In the genomic region with DNA sequence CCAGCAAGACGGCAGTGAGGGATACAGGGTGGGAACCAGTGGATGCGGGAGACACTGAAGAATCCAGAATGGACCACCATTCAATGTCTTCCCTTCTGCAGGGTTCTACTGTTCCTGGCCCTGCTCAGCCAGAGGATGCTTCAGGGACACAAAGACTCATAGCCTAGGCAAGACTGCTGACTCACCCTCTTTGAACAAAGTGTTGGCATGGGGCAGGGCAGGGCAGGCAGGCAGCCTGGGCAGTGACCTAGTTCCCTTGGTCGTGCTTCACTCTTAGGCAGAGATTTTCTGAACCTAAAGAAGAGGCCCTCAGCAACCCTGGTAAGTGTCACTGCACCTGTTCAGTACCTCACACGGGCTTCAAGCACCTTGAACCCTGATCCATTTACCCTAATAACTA, we compare ENCODE assay signal across 10 mouse cellular contexts. TPM values are rescaled to one million over a fixed set of nuclear protein-coding genes. Genes with fewer than 3 reads are reported as not detected.
A peak's percentile ranks its signal among the peaks of the same experiment; 100 is the strongest.
DNase-seq lines count a peak whose midpoint lies in the region; ATAC-seq and TF ChIP-seq lines count a peak whose summit lies in the region.
"Had no signal": no experiment of that assay in that cellular context is flagged by ENCODE, and none has a peak within 500 bp of the region (broad histone marks: within the 10 kb centered on the region; RNA-seq: fewer than 3 reads in every experiment).

No protein-coding gene starts in this region.

- no peak for TF ChIP-seq CTCF in stomach, postnatal 0 days (IDR thresholded peaks at IDR 0.05; ENCODE audit: low read depth)

- no peaks in the 10 kb centered on the region for H3K36me3 ChIP-seq in stomach, postnatal 0 days (ENCODE audit: control insufficient read depth, insufficient read depth, low read length)
- H3K36me3 ChIP-seq in embryonic facial prominence, embryonic 10.5 days (replicated peaks): peaks cover 26% of the 10 kb centered on the region

- no peak for DNase-seq in cerebellum, postnatal 10 days
- peak; percentile 33 for DNase-seq in ovary, adult 18-20 months (ENCODE audit: low spot score)
- no peak for DNase-seq in ovary, postnatal 36 days (ENCODE audit: low spot score)
- DNase-seq in heart, postnatal 36 days: peak; percentile 20 to 33
- peak; percentile 45 for DNase-seq in stomach, postnatal 0 days (ENCODE audit: low spot score)
- DNase-seq in embryonic facial prominence, embryonic 10.5 days (ENCODE audit: low spot score): no peak

- no peak for TF ChIP-seq EP300 in stomach, postnatal 0 days (optimal IDR thresholded peaks at IDR 0.05)

- H3K4me1 ChIP-seq in stomach, postnatal 0 days (replicated peaks; ENCODE audit: control insufficient read depth, insufficient read depth): no peaks in the 10 kb centered on the region
- H3K4me1 ChIP-seq in embryonic facial prominence, embryonic 10.5 days: 0 out of 2 replicates have a peak, but pooled peaks cover 4% of the 10 kb centered on the region

- no peaks in the 10 kb centered on the region for H3K27me3 ChIP-seq in stomach, postnatal 0 days (ENCODE audit: control insufficient read depth, insufficient read depth, low read length)
- H3K27me3 ChIP-seq in embryonic facial prominence, embryonic 10.5 days (replicated peaks; ENCODE audit: low read depth, poor library complexity, severe bottlenecking): no peaks in the 10 kb centered on the region

- no peak overlapping the region for H3K4me3 ChIP-seq in stomach, postnatal 0 days (ENCODE audit: low read depth, low read length)
- H3K4me3 ChIP-seq in embryonic facial prominence, embryonic 10.5 days: no peak overlapping the region

- H3K9ac ChIP-seq in stomach, postnatal 0 days (ENCODE audit: low read length): no peak overlapping the region

- intact Hi-C loops in heart, postnatal 36 days (cut with DNase I): no loop called here

- 73% methylated on average over 4 of the region's 4 CpGs for WGBS in stomach, postnatal 0 days
- WGBS in embryonic facial prominence, embryonic 10.5 days: 89% methylated on average over 4 of the region's 4 CpGs

- no peaks in the 10 kb centered on the region for H3K9me3 ChIP-seq in stomach, postnatal 0 days (ENCODE audit: control insufficient read depth, low read length)
- H3K9me3 ChIP-seq in embryonic facial prominence, embryonic 10.5 days: no peaks in the 10 kb centered on the region

- H3K4me2 ChIP-seq in stomach, postnatal 0 days (replicated peaks; ENCODE audit: low read depth): no peak overlapping the region

- H3K27ac ChIP-seq in stomach, postnatal 0 days (replicated peaks): no peak overlapping the region
- no peak overlapping the region for H3K27ac ChIP-seq in embryonic facial prominence, embryonic 10.5 days (replicated peaks)

- ATAC-seq in cerebellum, adult (ENCODE audit: insufficient number of reproducible peaks, low FRiP score, low TSS enrichment): peak; percentile 84; the same call in 1 of the 2 replicates
- peak; percentile 63 for ATAC-seq in stomach, postnatal 0 days (ENCODE audit: low FRiP score, low TSS enrichment)
- no peak for ATAC-seq in granulocyte monocyte progenitor cell, adult 5-6 weeks (replicated peaks; ENCODE audit: poor library complexity, severe bottlenecking)

RNA-seq across cellular contexts. Expression of a gene that starts 7.7 kb away (rescaled TPM):
- total RNA-seq in heart, postnatal 36 days (2021): 10 to 100 TPM; 18.4 to 21.2 TPM
- 20.2 TPM in 2 replicates for polyA plus RNA-seq in stomach, postnatal 0 days (2015; fragmentation: Nextera tagmentation; extraction: Ambion mirVana)
- 9.4 and 15.9 TPM in 2 replicates for total RNA-seq in granulocyte monocyte progenitor cell, adult 5-6 weeks (2014; fragmentation: Nextera tagmentation)
- 7.2 and 11.8 TPM in 2 replicates for total RNA-seq in granulocyte monocyte progenitor cell, adult 5-6 weeks (2017)
- polyA plus RNA-seq in embryonic facial prominence, embryonic 10.5 days (2016; fragmentation: Nextera tagmentation; extraction: Ambion mirVana): 30.9 and 34.0 TPM in 2 replicates

RNA-seq across cellular contexts. Expression of a gene that starts 31.2 kb away (rescaled TPM):
- under 1 TPM; 0.41 to 0.64 TPM for total RNA-seq in heart, postnatal 36 days (2021)
- polyA plus RNA-seq in stomach, postnatal 0 days (2015; fragmentation: Nextera tagmentation; extraction: Ambion mirVana): 0.35 and 0.38 TPM in 2 replicates
- total RNA-seq in granulocyte monocyte progenitor cell, adult 5-6 weeks (2014; fragmentation: Nextera tagmentation): 2.1 TPM in 1 of 2 replicates, not detected in the other
- total RNA-seq in granulocyte monocyte progenitor cell, adult 5-6 weeks (2017): 1.1 and 1.3 TPM in 2 replicates
- 7.8 and 12.6 TPM in 2 replicates for polyA plus RNA-seq in embryonic facial prominence, embryonic 10.5 days (2016; fragmentation: Nextera tagmentation; extraction: Ambion mirVana)

RNA-seq across cellular contexts. Expression of a gene that starts 32.9 kb away (rescaled TPM):
- total RNA-seq in heart, postnatal 36 days (2021): 10 to 100 TPM; 45.6 to 48.2 TPM
- polyA plus RNA-seq in stomach, postnatal 0 days (2015; fragmentation: Nextera tagmentation; extraction: Ambion mirVana): 25.4 and 29.9 TPM in 2 replicates
- total RNA-seq in granulocyte monocyte progenitor cell, adult 5-6 weeks (2014; fragmentation: Nextera tagmentation): 63.5 and 87.9 TPM in 2 replicates
- total RNA-seq in granulocyte monocyte progenitor cell, adult 5-6 weeks (2017): 32.4 and 37.1 TPM in 2 replicates
- polyA plus RNA-seq in embryonic facial prominence, embryonic 10.5 days (2016; fragmentation: Nextera tagmentation; extraction: Ambion mirVana): 62.9 and 69.3 TPM in 2 replicates

RNA-seq across cellular contexts. Expression of a gene that starts 32.9 kb away (rescaled TPM):
- under 1 TPM in 1 of 2 experiments, not detected in 1; 0.19 TPM for total RNA-seq in heart, postnatal 36 days (2021)
- not detected in 2 replicates for polyA plus RNA-seq in stomach, postnatal 0 days (2015; fragmentation: Nextera tagmentation; extraction: Ambion mirVana)
- not detected in 2 replicates for total RNA-seq in granulocyte monocyte progenitor cell, adult 5-6 weeks (2014; fragmentation: Nextera tagmentation)
- not detected in 2 replicates for total RNA-seq in granulocyte monocyte progenitor cell, adult 5-6 weeks (2017)
- 0.88 TPM in 1 of 2 replicates, not detected in the other for polyA plus RNA-seq in embryonic facial prominence, embryonic 10.5 days (2016; fragmentation: Nextera tagmentation; extraction: Ambion mirVana)
- total RNA-seq: megakaryocyte-erythroid progenitor cell, adult 5-6 weeks had no signal
- polyA plus RNA-seq: heart, embryonic 14.5 days had no signal

RNA-seq across cellular contexts. Expression of a gene that starts 36.9 kb away (rescaled TPM):
- total RNA-seq in heart, postnatal 36 days (2021): 10 to 100 TPM; 16.1 to 18.1 TPM
- 52.9 and 54.1 TPM in 2 replicates for polyA plus RNA-seq in stomach, postnatal 0 days (2015; fragmentation: Nextera tagmentation; extraction: Ambion mirVana)
- 23.4 and 27.7 TPM in 2 replicates for total RNA-seq in granulocyte monocyte progenitor cell, adult 5-6 weeks (2014; fragmentation: Nextera tagmentation)
- total RNA-seq in granulocyte monocyte progenitor cell, adult 5-6 weeks (2017): 9.7 and 15.2 TPM in 2 replicates
- 68.1 and 69.8 TPM in 2 replicates for polyA plus RNA-seq in embryonic facial prominence, embryonic 10.5 days (2016; fragmentation: Nextera tagmentation; extraction: Ambion mirVana)

Comparison
In these comparisons a context has a peak if more than half of its experiments do, and no peak if none do; other contexts are left out.
1. DNase-seq: peak in ovary, adult 18-20 months (single experiment), heart, postnatal 36 days (2 of 2) and stomach, postnatal 0 days (single experiment); none in cerebellum, postnatal 10 days (0 of 2), ovary, postnatal 36 days (single experiment) and embryonic facial prominence, embryonic 10.5 days (single experiment).